Mouse (Mus musculus) G1E (cell line): ENCODE results near the gene Slc17a3. TPM values are rescaled to one million over a fixed set of nuclear protein-coding genes. Genes with fewer than 3 reads are reported as not detected.

ENCODE experiments used
- ATAC-seq: 2 replicates; pipeline ENCODE4 v1.8.0; 2016; ENCODE audit warnings: mild to moderate bottlenecking; ENCODE audit not compliant: insufficient number of reproducible peaks, poor library complexity, low FRiP score, severe bottlenecking; ENCODE audit errors: extremely low read depth
- DNase-seq: peaks from one replicate; pipeline ENCODE4 v3.0.0; 2012; ENCODE audit warnings: low spot score
- H3K27me3 ChIP-seq: 2 replicates; pipeline ENCODE4 v1.6.1; 2012; ENCODE audit warnings: mild to moderate bottlenecking, low read length, inconsistent platforms; ENCODE audit not compliant: insufficient read depth
- H3K36me3 ChIP-seq: replicated peaks from 2 replicates; pipeline ENCODE3; 2012; ENCODE audit warnings: mild to moderate bottlenecking, inconsistent platforms
- H3K4me1 ChIP-seq: 2 replicates; pipeline ENCODE4 v1.6.1; 2012; ENCODE audit warnings: low read depth, low read length, inconsistent platforms, mixed read lengths; ENCODE audit not compliant: insufficient read depth
- H3K4me3 ChIP-seq: 2 replicates; pipeline ENCODE4 v1.5.1; 2012; ENCODE audit warnings: low read depth, mild to moderate bottlenecking, inconsistent platforms, low read length, moderate library complexity, mixed read lengths
- H3K9me3 ChIP-seq: replicated peaks from 2 replicates; pipeline ENCODE4 v1.6.1; 2012; ENCODE audit warnings: inconsistent platforms
- CTCF ChIP-seq: IDR thresholded peaks from 2 replicates; pipeline ENCODE4 v1.5.1; 2012; ENCODE audit warnings: low read depth, low read length, inconsistent platforms, mixed read lengths
- GATA1 ChIP-seq: IDR thresholded peaks from 2 replicates; pipeline ENCODE4 v1.6.1; 2012; ENCODE audit warnings: borderline replicate concordance, low read length, inconsistent platforms, mixed read lengths
- GATA2 ChIP-seq: IDR thresholded peaks from 2 replicates; pipeline ENCODE4 v1.6.1; 2012; ENCODE audit warnings: low read depth, low read length, inconsistent platforms, borderline replicate concordance
- POLR2AphosphoS5 ChIP-seq: IDR thresholded peaks from 2 replicates; pipeline ENCODE4 v1.6.1; 2012; ENCODE audit warnings: low read depth, low read length, inconsistent platforms; ENCODE audit not compliant: insufficient replicate concordance
- TAL1 ChIP-seq: conservative IDR thresholded peaks from 2 replicates; pipeline ENCODE4 v1.6.1; 2012; ENCODE audit warnings: low read depth, low read length, inconsistent platforms, mixed read lengths
- polyA plus RNA-seq: library from polyadenylated mRNA; stranded (reverse); fragments of >175 nt; gene quantifications from 2 replicates; pipeline ENCODE4 v1.2.3, GENCODE M21; 2012
- total RNA-seq, 2 experiments: library from RNA; stranded (forward) in 1 of 2; stranded (reverse) in 1 of 2; fragments of 200-1000 nt in 1 of 2; fragments of >200 nt in 1 of 2; fragmentation: Nextera tagmentation in 1 of 2; gene quantifications; 2 replicates each; pipeline ENCODE4 v1.2.3; 2014 to 2017

Slc17a3 gene
- total and polyA plus RNA-seq, 3 experiments = 0.22 TPM; not detected in 2

GRCm38 (mm10) chr13:23906906-23907305 is 67.7 kb downstream of the Slc17a3 start:
- DNase-seq (no peak), ATAC-seq (no peak)
- H3K36me3 ChIP-seq = no peaks in the 10 kb centered on the region
- H3K4me3 ChIP-seq = no peak overlapping the region
- 0 out of 2 replicates have a peak, but pooled peaks cover 7% of the 10 kb centered on the region for H3K27me3 ChIP-seq
- no peak for TF ChIP-seq TAL1
- H3K9me3 ChIP-seq = no peaks in the 10 kb centered on the region
- H3K4me1 ChIP-seq = no peaks in the 10 kb centered on the region

DNA sequence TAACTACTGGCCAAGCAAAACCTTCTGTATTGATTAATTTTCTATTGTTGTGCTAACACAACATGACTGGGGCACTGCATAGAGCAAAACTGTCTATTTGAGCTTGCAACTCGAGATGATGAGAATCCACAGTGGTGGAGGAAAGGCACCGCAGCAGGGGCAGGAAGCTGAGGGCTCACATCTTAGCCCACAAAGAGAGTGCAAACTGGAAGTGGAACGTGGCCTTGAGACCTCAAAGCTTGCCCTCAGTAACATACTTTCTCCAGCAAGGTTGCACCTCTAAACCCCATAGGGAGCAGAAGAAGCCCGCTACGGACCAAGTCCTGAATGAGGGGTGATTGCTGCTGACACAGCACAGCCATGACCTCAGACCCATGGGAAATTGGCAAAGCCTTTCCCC is 70.9 kb downstream of the Slc17a3 start:
- no peaks in the 10 kb centered on the region for H3K9me3 ChIP-seq
- no peaks in the 10 kb centered on the region for H3K4me1 ChIP-seq
- no peaks in the 10 kb centered on the region for H3K36me3 ChIP-seq
- ATAC-seq = no peak
- DNase-seq = no peak
- TF ChIP-seq CTCF (no peak), GATA2 (no peak), POLR2AphosphoS5 (no peak), GATA1 (no peak), TAL1 (no peak)
- 0 out of 2 replicates have a peak, but pooled peaks cover 3% of the 10 kb centered on the region for H3K27me3 ChIP-seq
- no peak overlapping the region for H3K4me3 ChIP-seq

Other genes with a start within 250 kb of the Slc17a3 start
Only the 20 nearest of the 23 such genes appear.
- 62.5 and 102 TPM in 2 replicates for gene Hist1h2bc, start 155.2 kb upstream of the Slc17a3 start, total RNA-seq (2014; fragmentation: Nextera tagmentation)
- 387 and 479 TPM in 2 replicates for gene Hist1h2bc, start 155.2 kb upstream of the Slc17a3 start, total RNA-seq (2017)
- gene Hist1h2bc, start 155.2 kb upstream of the Slc17a3 start, polyA plus RNA-seq = 8.5 and 11.3 TPM in 2 replicates
- gene Hist1h1t, start 143.6 kb upstream of the Slc17a3 start, total RNA-seq (2014; fragmentation: Nextera tagmentation) = not detected in 2 replicates
- gene Hist1h1t, start 143.6 kb upstream of the Slc17a3 start, total RNA-seq (2017) = 0.16 and 0.29 TPM in 2 replicates
- gene Hist1h1t, start 143.6 kb upstream of the Slc17a3 start, polyA plus RNA-seq = not detected in 2 replicates
- gene Hist1h4c, start 141.0 kb upstream of the Slc17a3 start, total RNA-seq (2014; fragmentation: Nextera tagmentation) = 89.9 and 123 TPM in 2 replicates
- 238 and 240 TPM in 2 replicates for gene Hist1h4c, start 141.0 kb upstream of the Slc17a3 start, total RNA-seq (2017)
- 2.2 and 9.8 TPM in 2 replicates for gene Hist1h4c, start 141.0 kb upstream of the Slc17a3 start, polyA plus RNA-seq
- not detected in 2 replicates for gene Hfe, start 128.6 kb upstream of the Slc17a3 start, total RNA-seq (2014; fragmentation: Nextera tagmentation)
- gene Hfe, start 128.6 kb upstream of the Slc17a3 start, total RNA-seq (2017) = 0.16 TPM in 1 of 2 replicates, not detected in the other
- not detected in 2 replicates for gene Hfe, start 128.6 kb upstream of the Slc17a3 start, polyA plus RNA-seq
- gene Hist1h1c, start 100.6 kb upstream of the Slc17a3 start, total RNA-seq (2014; fragmentation: Nextera tagmentation) = 471 and 514 TPM in 2 replicates
- gene Hist1h1c, start 100.6 kb upstream of the Slc17a3 start, total RNA-seq (2017) = 589 and 623 TPM in 2 replicates
- gene Hist1h1c, start 100.6 kb upstream of the Slc17a3 start, polyA plus RNA-seq = 10.5 and 25.6 TPM in 2 replicates
- gene Hist1h3c, start 93.8 kb upstream of the Slc17a3 start, total RNA-seq (2014; fragmentation: Nextera tagmentation) = 759 and 936 TPM in 2 replicates
- gene Hist1h3c, start 93.8 kb upstream of the Slc17a3 start, total RNA-seq (2017) = 437 and 629 TPM in 2 replicates
- 8.6 and 19.8 TPM in 2 replicates for gene Hist1h3c, start 93.8 kb upstream of the Slc17a3 start, polyA plus RNA-seq
- gene Hist1h2bb, start 92.7 kb upstream of the Slc17a3 start, total RNA-seq (2014; fragmentation: Nextera tagmentation) = 444 and 466 TPM in 2 replicates
- 1,704 and 1,978 TPM in 2 replicates for gene Hist1h2bb, start 92.7 kb upstream of the Slc17a3 start, total RNA-seq (2017)
- gene Hist1h2bb, start 92.7 kb upstream of the Slc17a3 start, polyA plus RNA-seq = 4.3 and 32.5 TPM in 2 replicates
- 535 and 541 TPM in 2 replicates for gene Hist1h2ab, start 88.3 kb upstream of the Slc17a3 start, total RNA-seq (2014; fragmentation: Nextera tagmentation)
- gene Hist1h2ab, start 88.3 kb upstream of the Slc17a3 start, total RNA-seq (2017) = 1,062 and 1,423 TPM in 2 replicates
- gene Hist1h2ab, start 88.3 kb upstream of the Slc17a3 start, polyA plus RNA-seq = 24.2 and 62.4 TPM in 2 replicates
- 745 and 817 TPM in 2 replicates for gene Hist1h3b, start 87.2 kb upstream of the Slc17a3 start, total RNA-seq (2014; fragmentation: Nextera tagmentation)
- 955 and 1,281 TPM in 2 replicates for gene Hist1h3b, start 87.2 kb upstream of the Slc17a3 start, total RNA-seq (2017)
- gene Hist1h3b, start 87.2 kb upstream of the Slc17a3 start, polyA plus RNA-seq = 5.7 and 22.8 TPM in 2 replicates
- 272 and 301 TPM in 2 replicates for gene Hist1h4b, start 82.4 kb upstream of the Slc17a3 start, total RNA-seq (2014; fragmentation: Nextera tagmentation)
- gene Hist1h4b, start 82.4 kb upstream of the Slc17a3 start, total RNA-seq (2017) = 2,655 and 2,848 TPM in 2 replicates
- 6.6 and 21.7 TPM in 2 replicates for gene Hist1h4b, start 82.4 kb upstream of the Slc17a3 start, polyA plus RNA-seq
- gene Hist1h4a, start 78.2 kb upstream of the Slc17a3 start, total RNA-seq (2014; fragmentation: Nextera tagmentation) = 408 and 465 TPM in 2 replicates
- 867 and 973 TPM in 2 replicates for gene Hist1h4a, start 78.2 kb upstream of the Slc17a3 start, total RNA-seq (2017)
- gene Hist1h4a, start 78.2 kb upstream of the Slc17a3 start, polyA plus RNA-seq = 12.0 and 53.5 TPM in 2 replicates
- 261 and 263 TPM in 2 replicates for gene Hist1h3a, start 77.0 kb upstream of the Slc17a3 start, total RNA-seq (2014; fragmentation: Nextera tagmentation)
- gene Hist1h3a, start 77.0 kb upstream of the Slc17a3 start, total RNA-seq (2017) = 139 and 203 TPM in 2 replicates
- gene Hist1h3a, start 77.0 kb upstream of the Slc17a3 start, polyA plus RNA-seq = 5.3 and 8.2 TPM in 2 replicates
- gene Hist1h1a, start 75.8 kb upstream of the Slc17a3 start, total RNA-seq (2014; fragmentation: Nextera tagmentation) = 351 and 375 TPM in 2 replicates
- 1,895 and 1,917 TPM in 2 replicates for gene Hist1h1a, start 75.8 kb upstream of the Slc17a3 start, total RNA-seq (2017)
- 0.90 and 1.9 TPM in 2 replicates for gene Hist1h1a, start 75.8 kb upstream of the Slc17a3 start, polyA plus RNA-seq
- not detected in 2 replicates for gene Trim38, start 69.5 kb upstream of the Slc17a3 start, total RNA-seq (2014; fragmentation: Nextera tagmentation)
- gene Trim38, start 69.5 kb upstream of the Slc17a3 start, total RNA-seq (2017) = 0.27 TPM in 1 of 2 replicates, not detected in the other
- not detected in 2 replicates for gene Trim38, start 69.5 kb upstream of the Slc17a3 start, polyA plus RNA-seq
- not detected in 2 replicates for gene Slc17a2, start 32.4 kb upstream of the Slc17a3 start, total RNA-seq (2014; fragmentation: Nextera tagmentation)
- gene Slc17a2, start 32.4 kb upstream of the Slc17a3 start, total RNA-seq (2017) = 0.06 and 0.11 TPM in 2 replicates
- not detected in 2 replicates for gene Slc17a2, start 32.4 kb upstream of the Slc17a3 start, polyA plus RNA-seq
- not detected in 2 replicates for gene Slc17a1, start 28.3 kb downstream of the Slc17a3 start, total RNA-seq (2014; fragmentation: Nextera tagmentation)
- 0.82 and 1.1 TPM in 2 replicates for gene Slc17a1, start 28.3 kb downstream of the Slc17a3 start, total RNA-seq (2017)
- not detected in 2 replicates for gene Slc17a1, start 28.3 kb downstream of the Slc17a3 start, polyA plus RNA-seq
- gene Slc17a4, start 75.6 kb downstream of the Slc17a3 start, total RNA-seq (2014; fragmentation: Nextera tagmentation) = not detected in 2 replicates
- 0.17 and 0.27 TPM in 2 replicates for gene Slc17a4, start 75.6 kb downstream of the Slc17a3 start, total RNA-seq (2017)
- not detected in 2 replicates for gene Slc17a4, start 75.6 kb downstream of the Slc17a3 start, polyA plus RNA-seq
- gene Hist1h2ba, start 94.7 kb downstream of the Slc17a3 start, total RNA-seq (2014; fragmentation: Nextera tagmentation) = not detected in 2 replicates
- gene Hist1h2ba, start 94.7 kb downstream of the Slc17a3 start, total RNA-seq (2017) = not detected in 2 replicates
- not detected in 2 replicates for gene Hist1h2ba, start 94.7 kb downstream of the Slc17a3 start, polyA plus RNA-seq
- not detected in 2 replicates for gene Hist1h2aa, start 95.0 kb downstream of the Slc17a3 start, total RNA-seq (2014; fragmentation: Nextera tagmentation)
- gene Hist1h2aa, start 95.0 kb downstream of the Slc17a3 start, total RNA-seq (2017) = not detected in 2 replicates
- gene Hist1h2aa, start 95.0 kb downstream of the Slc17a3 start, polyA plus RNA-seq = not detected in 2 replicates
- not detected in 2 replicates for gene Scgn, start 151.8 kb downstream of the Slc17a3 start, total RNA-seq (2014; fragmentation: Nextera tagmentation)
- not detected in 2 replicates for gene Scgn, start 151.8 kb downstream of the Slc17a3 start, total RNA-seq (2017)
- gene Scgn, start 151.8 kb downstream of the Slc17a3 start, polyA plus RNA-seq = not detected in 2 replicates